Mouse (Mus musculus): ENCODE data around the gene Uggt1. TPM values are rescaled to one million over a fixed set of nuclear protein-coding genes. Genes with fewer than 3 reads are reported as not detected.

Gene Uggt1
- total RNA-seq, 2 experiments from 2014 or later = 29.2 to 31.2 TPM

- no peak for DNase-seq
- intact Hi-C loops (cut with DNase I) = no loop called here
Observed at GRCm38 (mm10) chr1:36259281-36259680, 14.8 kb upstream of the Uggt1 start.

GRCm38 (mm10) chr1:36258631-36259030, 14.1 kb upstream of the Uggt1 start:
- intact Hi-C loops (cut with DNase I) = no loop called here

DNA sequence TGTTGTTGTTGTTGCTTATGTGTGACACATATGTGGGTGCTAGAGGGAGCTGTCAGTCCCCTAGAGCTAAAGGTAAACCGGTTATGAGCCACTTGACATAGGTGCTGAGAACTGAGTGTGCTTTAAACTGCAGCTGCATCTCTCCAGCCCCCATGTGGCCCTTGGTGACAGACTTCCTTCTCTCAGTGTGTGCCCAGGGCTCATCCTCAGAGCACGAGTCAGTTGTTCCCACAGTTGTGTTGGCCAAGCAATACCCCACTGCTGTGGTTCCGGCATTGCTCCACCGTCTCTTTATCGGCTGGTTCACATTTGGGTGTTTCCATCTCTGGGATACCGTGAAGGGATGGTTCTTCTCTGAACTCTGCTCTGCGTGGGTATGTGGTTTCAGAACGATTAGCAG, 12.8 kb upstream of the Uggt1 start:
- no peak for DNase-seq
- intact Hi-C loops (cut with DNase I) = no loop called here

More at GRCm38 (mm10) chr1:36258631-36259030, 14.1 kb upstream of the Uggt1 start:
- no peak for DNase-seq

GRCm38 (mm10) chr1:36255871-36256640, 11.5 kb upstream of the Uggt1 start:
- intact Hi-C loops (cut with DNase I) = loop anchor here (1.0 kb wide), 1 partner anchor 21 kb away; no protein-coding TSS in a partner anchor
- no peak for DNase-seq

DNA sequence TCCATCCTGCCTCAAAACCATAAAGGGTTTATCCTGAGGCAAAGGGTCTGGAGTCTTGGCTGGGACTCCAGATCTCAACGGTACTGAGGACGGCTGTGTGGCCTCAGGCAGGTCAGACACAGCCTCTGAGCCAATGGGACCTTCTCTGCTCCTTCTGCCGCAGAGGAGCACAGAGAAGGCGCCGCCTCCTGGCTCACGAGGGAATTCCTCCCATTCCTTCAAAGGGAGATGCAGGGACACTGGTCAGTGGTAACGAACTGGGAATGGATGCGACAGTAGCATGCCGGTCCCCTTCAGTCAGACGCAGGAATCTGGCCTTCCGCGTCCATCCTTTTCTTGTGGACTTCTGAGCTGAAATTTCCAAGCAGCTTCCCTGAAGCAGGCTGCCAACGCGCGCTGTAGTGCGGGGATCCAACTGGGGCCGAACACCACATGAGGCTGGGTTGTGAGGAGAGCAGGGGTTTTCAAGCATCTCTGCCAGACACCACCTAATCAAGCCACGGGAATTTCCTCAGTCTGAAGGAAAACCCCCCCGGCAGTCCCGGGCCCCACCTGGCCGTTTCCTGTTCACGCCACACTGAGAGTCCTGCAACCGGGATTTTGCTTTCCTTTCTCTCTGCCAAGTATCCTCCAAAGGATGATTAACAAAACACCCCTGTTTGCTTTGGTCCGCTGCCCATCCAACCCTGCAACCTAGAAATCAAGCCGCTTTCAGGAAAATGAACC, 10.3 kb upstream of the Uggt1 start:
- DNase-seq = peak; percentile 37 to 51
- intact Hi-C loops (cut with DNase I) = loop anchor here (5.0 kb wide), 1 partner anchor 107 kb away; no protein-coding TSS in a partner anchor

DNA sequence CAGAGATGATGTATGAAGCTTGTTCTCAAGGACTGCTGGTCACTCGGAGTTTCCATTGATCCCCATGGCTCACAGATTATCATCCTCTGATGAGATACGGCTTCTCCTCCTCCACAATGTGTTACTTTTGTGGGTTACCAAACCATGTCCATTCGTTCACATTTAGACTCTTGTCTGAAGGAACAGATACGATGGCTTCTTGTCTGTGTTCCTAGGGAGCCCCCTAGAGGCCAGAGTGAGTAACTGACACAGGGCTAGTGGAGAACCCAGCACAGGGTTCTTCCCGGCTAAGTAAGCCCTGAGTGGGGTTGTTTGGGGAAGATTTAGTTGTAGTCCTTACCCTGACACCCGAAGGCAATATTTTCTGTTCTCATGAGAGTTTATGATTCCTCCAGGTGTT, 8.3 kb upstream of the Uggt1 start:
- DNase-seq = peak; percentile 72 to 73
- intact Hi-C loops (cut with DNase I) = loop anchor here (5.0 kb wide), 1 partner anchor 105 kb away; no protein-coding TSS in a partner anchor

DNA sequence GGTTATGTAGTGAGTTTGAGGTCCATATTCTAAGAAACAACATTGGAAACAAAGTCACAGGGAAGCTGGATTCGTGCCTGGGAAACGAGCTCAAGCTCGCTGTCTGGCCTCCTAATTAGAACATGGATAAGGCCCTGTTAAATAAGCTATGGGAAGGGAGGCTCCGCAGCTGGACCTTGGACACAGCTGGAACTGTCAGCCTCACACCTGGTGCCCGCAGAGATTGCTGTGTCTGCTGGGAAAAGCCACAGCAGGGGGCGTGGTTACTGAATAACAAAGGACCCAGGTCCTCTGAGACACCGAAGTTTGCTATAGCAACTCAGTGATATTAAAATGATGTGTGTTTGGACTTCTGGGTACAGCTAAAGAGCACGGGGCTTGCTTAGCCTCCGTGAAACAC, 6.9 kb upstream of the Uggt1 start:
- no peak for DNase-seq
- intact Hi-C loops (cut with DNase I) = loop anchor here (5.0 kb wide), 1 partner anchor 104 kb away; no protein-coding TSS in a partner anchor

GRCm38 (mm10) chr1:36246688-36247087, 2.2 kb upstream of the Uggt1 start:
- intact Hi-C loops (cut with DNase I) = loop anchor here (10.0 kb wide), 2 partner anchors 182 to 1748 kb away; partner anchors contain the start of genes Eif5b, Hs6st1 and Txndc9
- no peak for DNase-seq

GRCm38 (mm10) chr1:36244828-36245215, 302 bp upstream of the Uggt1 start:
- no peak for DNase-seq
- intact Hi-C loops (cut with DNase I) = loop anchor here (10.0 kb wide), 2 partner anchors 180 to 1750 kb away; partner anchors contain the start of genes Eif5b, Hs6st1 and Txndc9

- DNase-seq = no peak
- intact Hi-C loops (cut with DNase I) = loop anchor here (10.0 kb wide), 2 partner anchors 179 to 1751 kb away; partner anchors contain the start of genes Eif5b, Hs6st1 and Txndc9
Observed at GRCm38 (mm10) chr1:36243447-36244057, 968 bp downstream of the Uggt1 start.

DNA sequence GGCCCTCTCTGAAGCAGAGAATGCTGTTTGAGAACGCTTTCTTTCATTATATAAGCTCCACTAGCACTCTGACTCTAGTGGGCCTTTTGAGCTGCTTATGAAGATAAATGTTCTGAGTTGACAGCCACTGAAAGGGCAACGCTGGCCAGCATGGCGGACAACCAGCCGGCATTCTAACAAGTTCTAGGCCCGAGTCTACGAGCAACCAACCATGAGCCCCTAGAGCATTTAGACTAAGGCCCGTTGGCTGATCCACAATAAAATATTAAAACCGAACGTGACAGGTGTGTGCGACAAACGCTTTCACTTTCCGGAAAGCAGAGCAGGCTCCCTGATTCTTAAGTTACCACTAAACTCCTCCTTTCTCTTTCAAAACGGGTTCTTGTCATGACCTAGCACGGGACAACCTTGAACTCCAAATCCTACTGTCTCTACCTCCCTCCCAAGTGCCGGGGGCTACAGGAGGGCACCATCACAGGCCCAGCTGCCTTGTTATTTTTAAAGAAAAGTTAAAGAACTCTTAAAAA, 2.6 kb downstream of the Uggt1 start:
- DNase-seq = no peak
- intact Hi-C loops (cut with DNase I) = loop anchor here (10.0 kb wide), 2 partner anchors 177 to 1753 kb away; partner anchors contain the start of genes Eif5b, Hs6st1 and Txndc9

DNA sequence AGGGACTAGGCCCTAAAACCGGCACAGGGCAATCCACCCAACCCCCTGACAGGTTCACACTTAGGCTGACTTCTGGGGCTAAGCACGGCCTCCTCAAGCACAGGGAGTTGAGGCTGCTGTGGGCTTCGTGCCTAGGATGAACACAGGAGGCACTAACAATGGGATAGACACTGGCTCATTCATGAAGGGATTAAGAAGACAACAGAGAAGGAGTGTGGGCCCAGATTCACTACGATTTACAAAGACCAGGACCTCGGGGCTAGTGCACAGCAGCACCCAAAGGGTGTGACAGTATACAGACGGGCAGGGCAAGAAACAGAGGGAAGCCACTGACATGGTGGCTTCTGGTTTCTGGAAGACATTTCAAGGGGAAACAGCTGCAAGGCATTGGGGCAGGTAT, 4.3 kb downstream of the Uggt1 start:
- intact Hi-C loops (cut with DNase I) = loop anchor here (10.0 kb wide), 2 partner anchors 175 to 1755 kb away; partner anchors contain the start of genes Eif5b, Hs6st1 and Txndc9
- no peak for DNase-seq

DNA sequence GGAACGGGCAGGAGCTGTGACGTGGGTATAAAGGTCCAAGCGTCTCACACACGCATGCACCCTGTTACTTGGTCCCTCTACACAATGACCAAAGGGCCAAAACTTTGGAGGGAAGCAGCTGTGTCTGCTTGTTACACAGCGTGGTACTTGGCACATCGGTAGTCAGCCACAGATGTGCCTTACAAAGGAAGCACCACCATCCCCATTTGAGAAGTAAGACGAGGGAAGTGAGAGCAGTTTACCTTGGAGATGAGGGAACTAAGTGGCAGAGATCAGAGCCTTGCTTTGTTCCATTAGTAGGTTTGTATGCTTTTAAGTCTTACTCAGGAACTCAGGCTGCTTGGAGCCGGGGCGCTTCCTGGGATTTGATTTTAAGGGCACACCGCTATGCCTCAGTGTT, 5.1 kb downstream of the Uggt1 start:
- DNase-seq = no peak

DNA sequence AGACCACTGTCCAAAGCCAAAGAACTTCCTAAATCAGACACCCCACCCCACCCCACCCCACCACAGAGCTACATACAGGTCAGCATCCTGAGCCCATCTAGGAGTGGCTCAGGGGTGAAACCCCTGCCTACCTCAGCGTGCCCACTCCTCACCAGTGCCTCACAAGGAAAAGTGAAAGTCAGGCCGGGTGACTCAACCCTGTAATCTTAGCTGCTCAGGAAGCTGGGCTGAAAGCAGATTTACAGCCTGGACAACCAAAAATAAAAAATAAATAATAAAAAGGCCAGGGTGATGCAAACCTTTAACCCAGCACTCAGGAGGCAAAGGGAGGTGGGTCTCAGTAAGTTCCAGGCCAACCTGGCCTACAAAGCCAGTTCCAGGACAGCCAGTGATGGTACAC, 8.7 kb downstream of the Uggt1 start:
- DNase-seq = no peak
- intact Hi-C loops (cut with DNase I) = no loop called here

More for the DNA sequence above, 5.1 kb downstream of the Uggt1 start:
- intact Hi-C loops (cut with DNase I) = no loop called here

DNA sequence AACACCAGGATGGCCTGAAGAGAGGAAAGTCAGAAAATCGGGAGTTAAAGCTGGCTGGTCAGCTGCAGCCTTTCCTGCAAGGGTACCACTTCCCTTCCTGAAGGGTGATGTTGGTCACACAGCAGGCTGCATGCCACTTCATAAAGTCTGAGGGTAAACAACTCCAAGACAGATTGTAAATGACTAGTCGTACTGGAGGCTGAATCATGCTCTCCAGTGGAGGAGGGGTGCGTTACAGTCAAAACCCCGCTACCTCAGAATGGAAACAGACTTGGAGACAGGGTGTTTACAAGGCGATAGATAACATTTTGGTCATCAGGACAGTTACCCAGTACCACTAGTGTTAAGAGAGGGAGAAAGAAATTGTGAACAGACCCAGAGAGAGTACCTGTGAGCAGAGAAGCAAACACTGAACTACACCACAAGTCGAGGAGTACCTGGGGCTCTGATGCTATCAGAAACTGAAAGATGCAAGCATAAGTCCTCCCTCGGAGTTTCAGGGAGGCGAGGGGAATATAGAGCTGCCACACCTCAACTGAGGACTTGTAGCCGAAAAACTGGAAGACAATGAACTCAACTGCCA, 9.4 kb downstream of the Uggt1 start:
- intact Hi-C loops (cut with DNase I) = no loop called here
- no peak for DNase-seq

DNA sequence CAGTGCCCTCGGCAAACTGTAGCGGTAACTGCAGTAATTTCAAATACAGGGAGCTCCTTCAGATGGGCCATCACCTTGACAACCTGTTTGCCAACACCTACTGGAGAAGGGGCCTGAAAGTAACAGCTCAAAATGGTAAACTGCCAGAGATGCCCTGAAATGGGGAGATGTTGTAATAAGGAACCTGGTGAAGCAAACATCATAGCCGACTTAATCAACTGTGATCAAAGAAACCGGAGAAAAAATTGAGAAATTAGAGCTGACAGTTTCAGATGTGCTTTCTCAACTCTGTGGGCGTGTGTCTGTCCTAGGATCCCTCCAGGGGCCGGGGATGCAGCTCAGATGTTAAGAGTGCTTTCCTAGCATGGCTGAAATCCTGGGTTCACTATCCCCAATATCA, 11.3 kb downstream of the Uggt1 start:
- DNase-seq = no peak
- intact Hi-C loops (cut with DNase I) = no loop called here

GRCm38 (mm10) chr1:36230919-36231705, 13.4 kb downstream of the Uggt1 start:
- intact Hi-C loops (cut with DNase I) = no loop called here
- no peak for DNase-seq

- no peak for DNase-seq
- intact Hi-C loops (cut with DNase I) = no loop called here
Observed at GRCm38 (mm10) chr1:36228461-36228860, 16.1 kb downstream of the Uggt1 start.

- intact Hi-C loops (cut with DNase I) = loop anchor here (5.0 kb wide), 1 partner anchor 53 kb away; no protein-coding TSS in a partner anchor
- DNase-seq = no peak
Observed at GRCm38 (mm10) chr1:36224648-36225047, 19.9 kb downstream of the Uggt1 start.
